Mouse (Mus musculus) left cerebral cortex, adult 18-20 months (tissue): ENCODE results near the gene Ano8. TPM values are rescaled to one million over a fixed set of nuclear protein-coding genes. Genes with fewer than 3 reads are reported as not detected.

ENCODE experiments used
- DNase-seq, 2 experiments: peaks; one replicate each; pipeline ENCODE4 v3.0.0; 2021 to 2022; ENCODE audit warnings: low spot score in 2 of 2, mixed read lengths in 1 of 2
- total RNA-seq, 2 experiments: library from RNA; stranded (reverse); gene quantifications; 2 replicates each; pipeline ENCODE4 v1.2.3; 2021

The Ano8 gene
- total RNA-seq, 2 experiments from 2014 or later: 56.2 to 58.6 TPM

- DNase-seq: no peak
These were observed 18.6 kb upstream of the Ano8 start for GRCm38 (mm10) chr8:71504349-71504748.

GRCm38 (mm10) chr8:71498816-71499690 is 13.3 kb upstream of the Ano8 start:
- no peak for DNase-seq

- DNase-seq: no peak
These were observed 12.2 kb upstream of the Ano8 start for GRCm38 (mm10) chr8:71497881-71498501.

GRCm38 (mm10) chr8:71497077-71497645 is 11.4 kb upstream of the Ano8 start:
- no peak for DNase-seq

- DNase-seq: no peak
These were observed 10.7 kb upstream of the Ano8 start for GRCm38 (mm10) chr8:71496481-71496880.

GRCm38 (mm10) chr8:71495811-71496210 is 10.0 kb upstream of the Ano8 start:
- DNase-seq: no peak

GRCm38 (mm10) chr8:71495039-71495438 is 9.3 kb upstream of the Ano8 start:
- DNase-seq: peak; percentile 78

- peak; percentile 80 to 83 for DNase-seq
These were observed 2.7 kb upstream of the Ano8 start for GRCm38 (mm10) chr8:71488454-71488853.

GRCm38 (mm10) chr8:71487691-71488445 is 2.1 kb upstream of the Ano8 start, which contains the start of gene Gtpbp3:
Gene Gtpbp3, plus strand, starts transcription at chr8:71488103.
- peak; percentile 77 to 84 for DNase-seq

GRCm38 (mm10) chr8:71486136-71486529 is 370 bp upstream of the Ano8 start:
- DNase-seq: no peak

GRCm38 (mm10) chr8:71484736-71485135 is 1.0 kb downstream of the Ano8 start:
- DNase-seq: no peak

- DNase-seq: no peak
These were observed 1.8 kb downstream of the Ano8 start for GRCm38 (mm10) chr8:71483932-71484331.

- DNase-seq: no peak
These were observed 6.8 kb downstream of the Ano8 start for GRCm38 (mm10) chr8:71478943-71479342.

- DNase-seq: no peak
These were observed 8.4 kb downstream of the Ano8 start for GRCm38 (mm10) chr8:71477196-71477845.

GRCm38 (mm10) chr8:71476099-71476940 is 9.4 kb downstream of the Ano8 start:
- DNase-seq: peak; percentile 73 to 84

- no peak for DNase-seq
These were observed 10.1 kb downstream of the Ano8 start for GRCm38 (mm10) chr8:71475702-71476075.

- DNase-seq: no peak
These were observed 10.7 kb downstream of the Ano8 start for GRCm38 (mm10) chr8:71474785-71475701.

- no peak for DNase-seq
These were observed 11.4 kb downstream of the Ano8 start for GRCm38 (mm10) chr8:71474344-71474743.
